Mouse (Mus musculus) G1E-ER4 (cell line): Measurements from ENCODE around the gene Fam189a2. TPM values are rescaled to one million over a fixed set of nuclear protein-coding genes. Genes with fewer than 3 reads are reported as not detected.

Experiments used
- GATA1 ChIP-seq: IDR thresholded peaks from one replicate; pipeline ENCODE4 v1.8.0; 2012; ENCODE audit warnings: low read length, inconsistent platforms
- polyA plus RNA-seq: library from polyadenylated mRNA; stranded (reverse); fragments of >175 nt; gene quantifications from 2 replicates; pipeline ENCODE4 v1.2.3, GENCODE M21; 2012

The Fam189a2 gene
- polyA plus RNA-seq, 1 experiment, result not detected

DNA sequence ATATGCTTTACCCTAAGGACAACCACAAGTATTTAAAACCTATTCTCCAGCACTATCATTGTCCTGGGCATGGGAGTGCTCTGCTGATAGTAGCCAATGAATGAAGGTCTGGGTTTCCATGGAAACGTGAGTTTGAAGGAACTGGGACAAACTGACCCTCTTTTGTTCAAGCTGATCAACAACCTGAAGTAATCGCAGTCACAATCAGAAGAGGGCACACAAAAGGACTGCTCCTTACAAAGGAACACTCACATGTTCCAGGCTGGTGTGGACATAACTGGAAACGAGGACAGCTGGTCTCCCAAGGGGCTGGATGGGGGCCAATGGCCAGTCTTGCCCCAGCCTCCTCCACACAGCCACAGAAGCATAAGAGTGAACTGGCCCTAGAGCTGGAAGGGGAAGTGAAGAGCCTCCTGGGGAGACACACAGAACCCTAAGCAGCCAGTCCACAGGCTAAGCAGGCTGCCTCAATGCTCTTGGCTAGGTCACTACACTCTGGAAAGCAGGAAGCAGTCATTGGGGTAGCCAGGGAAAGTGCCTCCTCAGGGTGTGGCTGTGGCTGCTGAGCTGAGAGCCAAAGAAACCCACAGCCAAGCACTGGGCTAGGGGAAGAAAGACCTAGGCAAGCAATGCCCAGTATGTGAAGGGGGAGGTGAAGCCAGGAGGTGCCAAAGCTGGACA, 14.0 kb downstream of the Fam189a2 start:
- no peak for TF ChIP-seq GATA1

DNA sequence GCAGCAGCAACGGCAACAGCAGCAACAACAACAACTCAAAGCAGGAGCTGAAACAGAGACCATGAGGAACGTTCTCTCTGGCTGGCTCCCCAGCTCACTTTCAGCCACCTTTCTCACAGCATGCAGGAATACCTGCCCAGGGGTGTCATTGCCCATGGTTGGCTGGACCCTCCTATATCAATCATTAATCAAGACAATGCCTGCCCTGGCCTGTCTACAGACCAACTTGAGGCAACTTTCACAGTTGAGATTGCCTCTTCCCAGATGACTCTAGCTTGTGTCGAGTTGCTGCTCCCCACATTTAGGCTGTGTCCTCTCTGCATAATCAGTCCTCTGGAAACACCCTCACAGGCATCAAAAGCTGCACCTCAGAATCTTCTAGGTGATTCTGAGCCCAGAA, 17.6 kb downstream of the Fam189a2 start:
- TF ChIP-seq GATA1, result no peak

DNA sequence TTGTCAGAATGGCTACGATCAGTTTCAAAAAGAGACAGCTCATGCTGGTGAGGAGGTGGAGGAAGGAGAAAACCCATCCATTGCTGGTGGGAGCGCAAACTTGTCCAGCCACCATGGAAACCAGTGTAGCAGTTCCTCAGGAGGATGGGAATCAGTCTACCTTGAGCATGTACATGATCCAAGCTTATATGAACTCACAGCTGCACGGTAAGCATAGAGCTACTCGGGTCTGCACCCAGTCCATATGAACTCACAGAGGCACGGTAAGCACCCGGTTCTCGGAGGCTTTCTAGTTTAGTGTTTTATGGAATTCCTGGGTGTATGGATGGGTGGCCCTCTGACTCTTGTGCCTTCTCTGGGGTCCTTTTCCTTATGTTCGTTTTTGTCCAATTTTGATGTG, 18.3 kb downstream of the Fam189a2 start:
- no peak for TF ChIP-seq GATA1

DNA sequence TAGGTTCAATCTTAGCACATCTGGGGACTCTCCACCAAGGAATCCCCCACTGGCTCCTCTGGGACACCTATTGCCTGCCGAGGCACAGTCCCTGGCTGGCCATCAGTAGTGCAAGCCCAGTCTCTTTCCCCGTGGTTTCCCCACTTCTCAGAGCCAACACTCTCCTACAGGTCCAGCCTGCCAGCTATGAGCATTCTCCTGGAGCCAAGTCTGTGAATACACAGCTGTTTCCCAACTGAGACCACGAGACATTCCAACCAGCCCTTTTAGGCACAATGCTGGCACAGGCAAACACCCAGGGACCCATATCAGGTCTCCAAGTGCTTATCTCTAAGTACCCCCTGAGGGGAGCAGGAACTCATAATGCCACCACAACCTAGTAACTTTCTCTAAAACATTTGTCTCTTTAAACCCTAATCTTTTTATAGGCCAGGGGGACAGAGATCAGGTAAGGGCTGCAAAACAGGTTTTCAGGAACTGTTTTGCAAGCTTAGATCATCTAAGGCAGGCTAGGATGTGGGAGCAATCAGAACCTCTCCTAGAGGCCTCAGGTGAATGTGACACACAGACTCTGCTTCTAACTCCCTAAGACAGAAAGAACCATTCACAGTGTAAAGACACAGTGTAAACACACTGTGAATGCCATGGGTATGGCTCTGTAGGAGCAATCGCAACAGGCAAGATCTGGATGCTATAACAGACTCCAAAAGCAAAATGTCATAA, 23.0 kb downstream of the Fam189a2 start:
- TF ChIP-seq GATA1, result no peak

DNA sequence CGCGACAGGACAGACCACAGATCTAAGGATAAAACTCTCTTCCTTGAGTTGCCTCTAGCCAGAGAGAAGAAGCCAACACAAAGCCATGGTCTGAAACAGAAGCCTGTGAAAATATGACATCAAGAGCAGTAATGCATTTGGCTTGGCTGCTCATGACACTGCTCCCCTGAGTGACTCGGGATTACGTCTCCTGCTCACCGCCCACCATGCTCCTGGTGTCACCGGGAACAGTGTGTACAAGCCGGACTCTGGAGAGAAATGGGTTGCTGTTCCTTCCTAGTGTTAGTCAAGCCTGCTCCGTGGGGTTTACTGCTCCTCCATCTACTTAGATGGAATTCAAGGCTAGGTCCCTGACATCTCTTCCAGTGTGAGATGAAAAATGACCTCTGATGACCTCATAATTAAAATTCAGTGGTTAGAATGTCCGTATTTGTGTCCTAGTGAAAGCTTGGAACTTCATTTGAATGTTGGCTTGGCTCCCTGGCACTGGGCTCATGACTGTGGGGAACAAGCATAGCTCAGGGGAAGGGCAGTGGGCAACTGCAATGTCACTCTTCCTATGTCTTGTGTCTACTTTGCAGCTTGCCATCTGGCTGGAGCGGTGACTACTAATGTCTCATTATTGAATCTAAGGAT, 23.7 kb downstream of the Fam189a2 start:
- TF ChIP-seq GATA1, result no peak

DNA sequence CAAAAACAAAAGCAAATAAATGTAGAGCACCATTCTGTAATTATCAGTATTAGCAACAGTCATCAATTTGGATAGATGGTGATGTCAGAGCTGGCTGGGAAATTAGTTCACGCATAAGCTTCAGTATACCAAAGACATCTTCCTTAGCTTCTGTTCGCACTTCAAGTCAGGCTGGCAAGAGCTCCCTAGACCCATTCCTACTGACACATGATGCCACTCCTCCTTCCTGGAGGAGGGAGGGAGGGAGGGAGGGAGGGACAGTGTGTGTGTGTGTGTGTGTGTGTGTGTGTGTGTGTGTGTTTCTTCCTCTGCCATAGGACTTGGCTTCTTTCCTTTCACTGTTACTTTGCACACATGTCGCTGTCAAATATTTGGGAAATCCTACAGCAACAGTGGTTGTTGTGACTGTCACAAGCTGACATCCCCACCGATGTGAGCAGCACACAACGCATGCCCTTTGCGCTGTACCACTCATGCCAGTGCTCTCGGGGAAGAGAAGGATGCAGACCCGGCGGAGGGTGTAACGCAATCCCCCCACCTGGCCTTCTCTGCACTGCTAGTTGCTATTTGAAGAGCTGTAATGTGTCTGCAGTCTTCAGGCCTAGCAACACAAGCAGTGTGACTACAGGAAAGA, 34.9 kb downstream of the Fam189a2 start:
- TF ChIP-seq GATA1, result no peak

DNA sequence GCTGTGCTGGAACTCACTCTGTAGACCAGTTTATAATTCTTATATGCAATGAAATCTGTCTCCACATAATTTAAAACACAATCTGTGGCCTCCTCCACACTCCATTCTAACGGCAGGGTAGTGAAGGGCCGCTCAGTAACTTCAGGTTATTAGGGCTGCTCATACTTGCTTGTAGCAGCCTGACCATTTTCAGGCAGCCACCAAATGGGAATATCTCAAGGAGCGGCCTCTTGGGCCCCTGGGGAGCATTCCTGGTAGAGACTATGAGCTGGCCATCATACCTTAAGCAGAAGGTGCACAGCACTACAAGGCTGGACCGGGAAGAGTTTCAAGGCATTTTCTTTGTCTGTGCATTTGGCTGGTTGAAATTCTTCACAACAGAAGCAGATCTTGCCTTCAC, 42.7 kb downstream of the Fam189a2 start:
- no peak for TF ChIP-seq GATA1

DNA sequence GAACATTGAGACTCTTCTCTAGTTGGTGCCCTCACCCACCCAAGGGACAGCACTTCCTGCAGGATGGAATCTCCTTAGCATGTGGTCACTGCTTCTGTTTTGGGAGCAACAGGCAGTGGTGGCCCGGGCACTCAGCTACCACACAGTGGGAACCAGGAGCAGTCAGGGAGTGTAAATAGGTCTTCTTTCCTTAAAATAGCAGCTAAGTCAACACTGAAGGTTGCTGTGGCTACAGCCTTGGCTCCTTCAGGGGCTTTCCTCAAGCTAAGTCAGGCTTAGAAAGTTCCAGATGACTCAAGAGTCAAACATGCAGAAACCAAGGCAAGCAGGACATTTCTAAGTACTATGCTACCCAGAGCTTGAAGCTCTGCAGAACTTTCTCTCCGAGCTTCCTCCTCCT, 43.5 kb downstream of the Fam189a2 start:
- TF ChIP-seq GATA1, result no peak

DNA sequence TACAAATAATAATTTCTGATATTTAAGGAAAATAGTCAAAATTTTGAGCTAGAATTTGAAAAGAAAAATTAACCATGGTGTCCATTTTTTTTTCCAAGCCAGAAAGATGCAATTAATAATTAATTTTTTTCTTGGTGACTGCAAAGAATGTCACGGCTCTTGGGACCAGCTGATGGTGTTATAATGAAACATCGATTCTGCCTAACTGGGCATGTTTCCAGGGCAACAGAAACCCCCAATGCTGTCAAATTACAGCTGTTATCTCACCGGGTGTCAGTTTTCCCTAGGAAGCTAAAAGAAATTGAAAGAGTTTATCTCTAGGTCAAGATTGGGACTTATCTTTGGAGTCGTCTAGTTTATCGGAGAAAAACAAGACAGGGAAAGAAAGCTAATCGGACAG, 46.6 kb downstream of the Fam189a2 start:
- TF ChIP-seq GATA1, result no peak

DNA sequence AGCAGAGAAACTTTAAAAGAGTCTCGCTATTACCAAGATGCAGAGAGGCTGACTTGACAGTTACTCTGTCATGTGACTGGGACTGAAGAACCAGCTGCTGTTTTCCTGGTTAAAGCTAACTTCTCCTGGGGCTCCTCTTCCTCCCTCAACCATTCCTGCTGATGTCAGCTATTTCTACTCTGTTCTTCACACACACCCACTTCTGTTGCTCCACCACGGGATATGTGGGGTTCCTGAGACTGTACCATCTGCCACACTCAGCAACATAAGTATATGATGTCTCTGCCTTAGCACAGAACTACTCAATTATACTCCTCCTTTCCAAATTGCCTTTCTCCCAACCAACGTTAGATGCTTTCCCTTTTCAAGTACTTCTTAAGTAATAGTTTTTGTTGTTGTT, 50.2 kb downstream of the Fam189a2 start:
- TF ChIP-seq GATA1, result no peak

DNA sequence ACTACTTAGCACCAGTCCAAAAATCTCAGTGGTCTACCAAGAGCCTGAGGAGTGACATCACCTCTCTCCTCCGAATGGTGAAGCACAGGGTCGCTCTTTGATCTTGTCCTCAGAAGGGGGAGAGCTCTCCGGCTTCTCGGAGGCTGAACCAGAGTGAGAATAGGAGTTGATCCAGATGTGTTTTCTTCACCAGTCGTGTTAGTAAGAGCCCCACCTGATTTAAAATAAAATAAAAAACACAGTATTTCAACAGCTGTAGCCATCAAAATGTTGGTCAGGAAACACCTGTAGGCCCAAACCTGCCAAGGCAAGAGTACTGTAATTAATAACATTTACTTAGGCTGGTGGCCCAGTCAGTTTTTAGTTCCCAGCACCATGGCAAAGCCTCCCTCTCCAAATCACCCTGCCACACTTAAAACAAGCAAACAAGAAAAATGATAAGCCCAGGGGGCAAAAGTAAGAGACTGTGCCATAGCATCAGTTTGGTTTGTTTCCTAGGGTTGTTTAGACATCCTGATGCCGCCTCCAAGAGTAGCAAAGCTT, 52.8 kb downstream of the Fam189a2 start:
- TF ChIP-seq GATA1, result no peak

DNA sequence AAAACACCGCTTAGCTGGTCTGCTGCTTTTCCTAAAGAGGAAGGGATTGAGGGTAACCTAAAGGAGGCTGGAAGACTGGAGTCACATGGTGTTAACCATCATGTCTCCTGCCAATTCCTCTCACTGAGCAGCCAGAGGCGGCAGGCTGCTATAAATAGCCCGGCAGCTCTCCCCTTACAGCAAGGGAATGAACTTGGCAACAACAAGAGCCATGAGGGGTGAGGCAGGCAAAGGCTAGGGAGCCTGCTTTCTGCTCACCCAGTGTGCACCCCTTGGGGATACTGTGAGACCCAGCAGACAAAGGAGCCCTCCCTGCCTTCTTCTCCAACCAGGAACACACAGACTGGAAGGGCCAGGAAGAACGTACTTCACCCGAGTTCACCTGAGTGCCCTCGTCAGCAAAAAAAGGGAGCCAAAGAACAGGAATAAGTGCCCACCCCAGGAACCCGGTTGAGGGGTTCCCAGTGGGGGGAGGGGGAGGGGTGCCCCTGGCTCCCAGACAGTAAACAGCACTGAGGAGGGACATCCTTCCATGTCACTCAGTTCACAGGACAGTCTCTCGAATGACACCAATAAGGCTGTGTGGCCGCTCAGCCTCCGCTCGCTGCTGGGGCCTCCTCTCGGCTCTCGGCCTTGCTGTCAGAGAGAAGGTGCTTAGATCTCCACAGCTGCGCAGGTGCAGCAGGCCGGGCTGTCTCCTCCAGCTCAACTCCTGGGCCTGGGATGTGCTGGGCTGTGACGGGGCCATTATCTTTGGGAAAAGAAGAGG, 57.8 kb downstream of the Fam189a2 start:
- TF ChIP-seq GATA1, result no peak

DNA sequence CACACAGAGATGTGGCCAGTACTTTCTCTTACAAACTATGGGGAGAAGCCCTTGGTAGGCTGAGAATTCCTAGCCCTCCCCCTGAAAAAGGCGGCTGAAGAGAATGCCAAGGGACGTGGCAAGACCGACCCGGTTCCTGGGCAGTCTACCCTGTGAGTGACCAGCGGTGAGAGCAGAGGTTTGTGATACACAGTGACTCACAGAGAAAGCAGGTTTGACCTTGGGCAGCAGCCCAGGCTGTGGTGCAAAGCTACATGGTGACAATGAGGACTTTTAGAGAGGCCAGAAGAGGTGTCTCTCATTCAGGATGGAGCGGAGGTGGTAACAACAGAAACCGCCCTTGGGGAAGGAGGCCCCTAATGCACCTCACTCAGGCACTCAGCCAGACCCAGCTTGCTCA, 59.4 kb downstream of the Fam189a2 start:
- TF ChIP-seq GATA1, result no peak

DNA sequence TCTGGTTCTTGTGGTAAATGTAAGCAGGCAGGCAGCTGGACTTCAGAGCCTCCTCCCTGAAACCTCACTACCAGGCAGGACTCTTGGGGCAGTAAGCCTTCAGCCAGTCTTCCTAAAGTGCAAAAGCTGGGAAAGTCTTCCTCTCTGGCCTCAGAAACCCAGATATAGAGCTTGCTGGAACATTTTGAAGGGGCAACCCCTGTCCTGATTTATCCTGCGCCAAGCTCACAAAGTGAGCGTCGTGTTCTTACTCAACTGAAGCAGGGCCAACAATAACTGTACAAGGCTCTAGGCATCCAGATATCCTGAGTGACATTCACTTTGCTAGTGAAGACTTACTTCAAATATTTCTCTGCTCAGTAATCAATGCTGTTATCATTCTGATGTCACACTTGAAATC, 60.4 kb downstream of the Fam189a2 start:
- no peak for TF ChIP-seq GATA1

DNA sequence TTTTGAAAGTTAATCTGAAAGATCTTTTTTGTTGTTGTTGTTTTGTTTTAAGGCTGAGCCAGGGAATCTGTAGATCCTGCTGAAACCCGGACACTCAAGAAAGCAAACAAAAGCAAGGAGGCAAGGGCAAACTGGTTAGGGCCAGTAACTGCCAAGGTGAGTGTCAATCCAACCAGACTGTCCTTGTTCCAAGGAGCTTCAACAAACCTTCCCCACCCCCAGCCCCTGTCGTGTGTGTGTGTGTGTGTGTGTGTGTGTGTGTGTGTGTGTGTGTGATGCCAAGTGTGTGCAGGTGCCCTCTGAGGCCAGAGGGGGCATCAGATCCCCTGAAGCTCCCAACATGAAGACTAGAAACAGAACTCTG, 62.0 kb downstream of the Fam189a2 start:
- no peak for TF ChIP-seq GATA1

DNA sequence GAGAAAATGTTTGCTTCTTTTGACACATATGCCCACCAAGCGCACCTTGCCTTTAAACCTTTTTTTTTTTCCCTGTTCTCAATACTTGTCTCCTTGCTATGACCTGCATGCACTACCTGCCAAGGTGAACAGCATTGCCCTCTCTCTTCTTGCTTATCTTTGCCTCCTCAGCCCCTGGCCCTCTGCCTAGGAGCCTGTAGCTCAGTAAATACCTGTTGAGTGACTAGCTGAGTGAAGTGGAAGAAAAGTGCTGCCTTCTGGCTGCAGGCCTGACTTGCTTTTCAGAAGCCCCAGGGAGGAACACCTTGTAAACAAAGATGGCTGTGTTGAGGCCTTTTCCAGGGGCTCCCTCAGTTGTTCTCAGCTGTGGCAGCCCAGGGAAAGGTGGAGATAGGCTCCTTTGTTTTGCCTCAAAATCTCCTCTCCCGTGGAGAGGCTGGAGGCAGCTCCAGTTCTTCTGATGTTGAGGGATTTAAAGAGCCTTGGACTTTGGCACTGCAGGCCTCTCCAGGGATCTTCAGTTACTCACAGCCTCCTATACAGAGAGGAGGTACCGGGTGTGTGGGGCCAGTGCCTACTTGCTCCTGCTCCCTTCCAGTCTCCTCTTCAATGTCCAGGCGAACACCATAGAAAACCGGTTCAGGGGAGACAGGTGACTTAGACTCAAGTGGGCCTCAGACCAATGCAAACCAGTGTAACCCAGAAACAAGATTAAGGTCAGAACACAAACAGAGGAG, 62.5 kb downstream of the Fam189a2 start:
- no peak for TF ChIP-seq GATA1
